Mouse (Mus musculus) regulatory T cell (primary cell): ENCODE measurements at regions not wholly inside any gene's neighbourhood (a gene's known extent, or its start where the extent isn't known, plus 50 kb on each side); places are given as distances from the start of the nearest gene placed in this dataset.

ENCODE experiments used
- in situ Hi-C: fragments of 300-600 bp; cut with MboI, MseI; formaldehyde crosslinking; loops from one replicate; pipeline ENCODE4 v1.15.1; 2025; ENCODE audit warnings: high pct_unique_total_duplicates

GRCm38 (mm10) chr5:4697346-4698095 is 60.3 kb downstream of the Fzd1 start:
- in situ Hi-C loops, result no loop called here

- in situ Hi-C loops, result no loop called here
These were observed 61.1 kb downstream of the Fzd1 start for GRCm38 (mm10) chr5:4696701-4697100.

GRCm38 (mm10) chr5:4689130-4689529 is 68.7 kb downstream of the Fzd1 start:
- in situ Hi-C loops, result loop anchor here (5.0 kb wide), 1 partner anchor 543 kb away; no protein-coding TSS in a partner anchor

GRCm38 (mm10) chr5:4675316-4675715 is 82.5 kb downstream of the Fzd1 start:
- in situ Hi-C loops, result no loop called here

- in situ Hi-C loops, result no loop called here
These were observed 91.5 kb downstream of the Fzd1 start for GRCm38 (mm10) chr5:4666381-4666780.

DNA sequence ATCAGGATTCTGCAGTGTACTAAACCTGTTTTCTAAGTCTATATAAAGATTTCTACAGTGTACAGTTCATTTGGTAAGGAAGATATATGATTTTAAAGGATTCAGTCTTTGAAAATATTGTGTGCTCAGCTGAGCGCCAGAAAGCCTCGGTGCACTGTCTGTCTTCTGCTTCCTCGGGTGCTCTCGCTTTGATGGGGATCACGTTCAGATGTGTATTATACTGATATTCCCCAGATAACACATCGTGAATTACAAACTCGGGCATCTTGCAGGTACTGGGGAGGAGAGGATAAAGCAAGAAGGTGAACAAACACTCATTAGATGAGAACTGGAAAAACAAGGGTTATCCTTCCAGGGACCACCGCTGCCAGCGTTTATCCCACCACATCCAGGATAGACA is 91.9 kb downstream of the Fzd1 start:
- in situ Hi-C loops, result no loop called here

DNA sequence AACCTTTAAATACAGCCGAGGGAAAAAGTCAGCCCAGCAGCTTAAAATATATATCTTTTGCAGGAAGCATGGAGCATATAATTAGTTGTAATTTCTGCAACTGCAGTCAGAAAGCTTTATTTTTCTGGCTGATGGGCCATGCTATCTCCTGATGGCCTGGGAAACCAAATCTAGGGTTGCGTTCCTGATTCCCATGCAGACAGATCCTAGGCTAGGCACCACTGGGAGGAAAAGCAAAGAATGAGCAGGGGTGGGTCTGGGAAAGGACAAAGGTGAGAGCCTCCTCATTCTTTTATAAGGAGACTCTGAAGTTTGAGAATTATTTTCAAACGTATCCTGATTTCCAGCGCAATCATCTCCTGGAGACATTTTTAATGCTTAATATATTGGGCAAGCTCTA is 92.9 kb downstream of the Fzd1 start:
- in situ Hi-C loops, result no loop called here

- in situ Hi-C loops, result no loop called here
These were observed 93.3 kb downstream of the Fzd1 start for GRCm38 (mm10) chr5:4664488-4664887.

DNA sequence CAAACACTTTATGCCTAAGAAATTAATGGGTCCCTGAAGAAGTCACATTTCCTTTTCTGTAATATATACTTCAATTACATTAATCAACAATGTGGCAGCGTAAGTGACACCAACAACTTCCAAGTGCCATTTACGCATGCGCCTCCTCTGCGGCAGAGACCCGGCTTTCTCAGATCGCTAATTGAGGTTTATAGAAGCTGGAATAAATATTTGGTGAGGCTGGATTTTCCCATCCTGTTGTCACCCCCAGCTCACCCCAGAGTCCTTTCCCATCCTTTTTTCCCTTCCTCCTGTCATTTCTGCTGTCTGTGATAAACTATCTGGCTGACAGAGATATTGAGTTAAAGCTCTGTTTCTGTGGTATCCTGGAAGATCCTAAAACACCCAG is 95.6 kb downstream of the Fzd1 start:
- in situ Hi-C loops, result no loop called here

- in situ Hi-C loops, result no loop called here
These were observed 96.2 kb downstream of the Fzd1 start for GRCm38 (mm10) chr5:4661420-4662197.

- in situ Hi-C loops, result no loop called here
These were observed 99.9 kb downstream of the Fzd1 start for GRCm38 (mm10) chr5:4657982-4658381.

GRCm38 (mm10) chr5:4654186-4654585 is 103.6 kb downstream of the Fzd1 start:
- in situ Hi-C loops, result no loop called here

- in situ Hi-C loops, result no loop called here
These were observed 106.5 kb downstream of the Fzd1 start for GRCm38 (mm10) chr5:4651167-4651955.

DNA sequence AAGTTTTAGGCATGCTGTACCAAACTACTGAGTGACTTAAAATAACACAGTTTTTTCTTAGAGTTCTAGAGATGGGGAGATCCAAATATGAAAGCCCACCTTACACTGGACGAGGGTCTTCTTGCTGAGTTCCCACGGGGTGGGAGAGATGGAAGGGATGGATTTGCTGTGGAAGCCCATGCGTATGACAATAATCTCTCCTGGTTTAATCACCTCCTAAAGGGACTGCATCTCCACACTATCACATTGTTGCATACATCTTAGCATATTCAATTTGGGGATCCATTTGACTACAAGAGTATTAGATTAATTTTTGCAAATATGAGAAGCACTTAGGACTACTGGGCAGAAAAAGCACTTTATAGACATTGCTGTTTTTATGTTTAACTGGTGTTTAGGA is 107.1 kb downstream of the Fzd1 start:
- in situ Hi-C loops, result no loop called here

DNA sequence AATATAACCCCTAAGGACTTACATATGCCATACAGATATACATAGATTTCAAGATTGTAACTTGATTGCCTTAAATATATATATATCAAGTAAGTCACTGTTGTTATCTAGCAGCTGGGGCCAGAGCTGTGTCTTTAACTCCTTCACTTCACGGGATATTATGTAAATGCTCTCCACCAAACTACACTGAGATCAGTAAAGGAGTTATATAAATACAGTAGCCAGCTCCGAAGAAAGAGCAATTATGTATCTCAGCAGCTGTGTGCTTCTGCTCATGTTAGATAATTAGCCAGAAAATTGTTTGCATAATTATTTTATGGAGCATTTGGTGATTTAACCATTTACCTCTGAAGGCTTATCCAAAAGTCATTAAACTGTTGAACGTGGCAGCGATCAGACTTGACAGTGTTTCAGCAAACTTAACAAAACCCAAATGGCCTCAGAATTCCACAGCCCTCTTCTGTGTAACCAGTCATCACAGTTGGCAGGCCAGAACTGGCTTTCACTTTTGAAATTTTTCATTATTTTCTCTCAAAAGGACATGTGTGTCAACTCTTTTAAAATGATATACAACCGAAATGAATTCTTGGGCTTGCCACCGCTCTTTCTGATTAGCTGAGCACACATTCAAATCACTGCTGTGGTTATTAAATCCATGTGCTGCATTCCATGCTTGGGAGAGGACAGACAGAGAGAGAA is 107.8 kb downstream of the Fzd1 start:
- in situ Hi-C loops, result no loop called here

DNA sequence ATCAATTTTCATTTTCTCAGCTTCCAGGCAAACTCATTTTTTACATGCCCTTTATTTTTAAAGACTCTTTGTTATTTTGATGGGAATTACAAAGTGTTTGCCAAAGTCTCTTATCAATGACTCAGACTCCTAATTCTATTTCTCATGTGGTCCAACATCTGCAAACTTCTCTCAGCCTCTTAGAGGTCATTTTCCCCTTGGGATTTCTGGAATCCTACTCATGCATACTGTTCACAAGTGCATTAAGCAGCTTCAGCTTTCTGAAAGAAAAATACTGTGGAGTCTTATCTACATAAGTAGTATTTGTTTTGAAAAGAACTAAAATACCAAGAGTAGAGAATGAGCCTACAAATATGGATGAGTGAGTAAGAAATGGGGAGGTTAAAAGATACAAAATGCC is 116.8 kb downstream of the Fzd1 start:
- in situ Hi-C loops, result no loop called here

DNA sequence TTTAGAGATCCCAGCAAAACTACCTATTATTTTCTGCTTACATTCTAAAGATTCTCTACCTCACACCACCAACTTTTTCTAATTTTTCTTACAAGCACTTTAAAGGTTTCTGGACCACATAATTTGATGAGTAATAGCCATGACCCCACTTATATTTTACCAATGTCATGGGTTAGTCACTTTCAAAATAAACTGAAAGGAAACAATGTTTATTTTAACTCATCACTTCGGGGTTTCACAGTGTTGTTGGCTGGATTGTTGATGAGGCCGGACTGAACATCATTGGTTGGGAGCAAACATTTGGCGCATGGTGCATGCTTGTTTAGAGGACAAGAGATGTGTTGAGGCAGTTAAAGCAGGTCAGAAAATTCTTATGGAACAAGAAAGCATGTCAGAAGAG is 124.1 kb downstream of the Fzd1 start:
- in situ Hi-C loops, result no loop called here

- in situ Hi-C loops, result no loop called here
These were observed 132.6 kb downstream of the Fzd1 start for GRCm38 (mm10) chr5:4625206-4625605.

- in situ Hi-C loops, result no loop called here
These were observed 134.2 kb downstream of the Fzd1 start for GRCm38 (mm10) chr5:4623625-4624024.

DNA sequence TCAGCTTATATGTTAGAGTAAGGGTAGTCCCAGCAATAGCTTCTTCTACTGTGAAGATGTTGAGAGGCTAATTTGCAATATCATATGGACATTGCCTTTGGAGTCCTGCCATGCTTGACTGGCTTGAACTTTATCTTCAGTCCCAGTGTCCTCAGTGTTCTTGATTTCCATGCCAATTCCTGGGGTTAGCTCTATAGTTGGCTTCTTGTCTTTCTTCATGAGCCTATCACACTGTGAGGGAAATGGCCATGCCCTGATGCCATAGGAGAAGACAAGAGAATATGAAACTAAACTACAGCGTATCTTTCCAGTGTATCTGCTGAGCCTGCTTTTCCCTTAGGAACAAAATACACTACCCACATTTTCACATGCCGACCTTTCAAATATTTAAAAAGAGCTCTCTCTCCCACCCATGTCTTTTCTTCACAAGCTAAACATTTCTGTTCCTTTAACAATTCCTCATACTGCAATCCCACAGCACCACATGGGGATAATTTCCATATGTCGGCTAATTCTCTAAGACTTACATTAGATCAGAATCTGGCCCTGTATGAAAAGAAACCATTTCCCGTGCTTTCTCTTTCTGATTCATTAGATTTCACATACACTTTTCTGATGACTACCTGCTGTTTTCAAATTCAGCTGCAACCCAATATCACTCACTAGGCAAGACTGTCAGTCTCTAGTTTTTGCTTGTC is 137.2 kb downstream of the Fzd1 start:
- in situ Hi-C loops, result no loop called here

- in situ Hi-C loops, result no loop called here
These were observed 142.6 kb downstream of the Fzd1 start for GRCm38 (mm10) chr5:4615233-4615632.
